Mouse (Mus musculus): ENCODE data around the gene Ccdc126. TPM values are rescaled to one million over a fixed set of nuclear protein-coding genes. Genes with fewer than 3 reads are reported as not detected.

Gene Ccdc126
- polyA plus RNA-seq, 1 experiment from 2014 or later = 7.0 TPM

- Histone ChIP-seq H3K36me3 (ENCODE audit: control insufficient read depth, insufficient read depth, low read length) (no peaks in the 10 kb centered on the region), H3K4me1 (ENCODE audit: control insufficient read depth, insufficient read depth, low read length) (no peaks in the 10 kb centered on the region), H3K9me3 (ENCODE audit: control insufficient read depth, low read length) (no peaks in the 10 kb centered on the region), H3K27ac (ENCODE audit: low read depth, low read length) (no peak overlapping the region), H3K9ac (ENCODE audit: low read length) (no peak overlapping the region), H3K4me3 (ENCODE audit: low read depth, low read length) (no peak overlapping the region), H3K27me3 (ENCODE audit: control insufficient read depth, insufficient read depth, low read length) (no peaks in the 10 kb centered on the region), H3K4me2 (ENCODE audit: low read depth) (no peak overlapping the region)
- no peak for DNase-seq (ENCODE audit: low spot score)
- 74% methylated on average over 5 of the region's 5 CpGs for WGBS
- no peak for ATAC-seq (ENCODE audit: insufficient read depth, low FRiP score, low TSS enrichment)
These were observed 12.4 kb downstream of the Ccdc126 start for GRCm38 (mm10) chr6:49331369-49332059.

- Histone ChIP-seq H3K27ac (ENCODE audit: low read depth, low read length) (no peak overlapping the region), H3K9me3 (ENCODE audit: control insufficient read depth, low read length) (no peaks in the 10 kb centered on the region), H3K36me3 (ENCODE audit: control insufficient read depth, insufficient read depth, low read length) (no peaks in the 10 kb centered on the region), H3K4me3 (ENCODE audit: low read depth, low read length) (no peak overlapping the region), H3K27me3 (ENCODE audit: control insufficient read depth, insufficient read depth, low read length) (no peaks in the 10 kb centered on the region), H3K4me1 (ENCODE audit: control insufficient read depth, insufficient read depth, low read length) (no peaks in the 10 kb centered on the region), H3K9ac (ENCODE audit: low read length) (no peak overlapping the region), H3K4me2 (ENCODE audit: low read depth) (no peak overlapping the region)
- ATAC-seq (ENCODE audit: insufficient read depth, low FRiP score, low TSS enrichment) (no peak), DNase-seq (ENCODE audit: low spot score) (no peak)
- WGBS = 75% methylated on average over 13 of the region's 13 CpGs
These were observed 12.9 kb downstream of the Ccdc126 start for GRCm38 (mm10) chr6:49332060-49332370.

GRCm38 (mm10) chr6:49338566-49338965 is 19.5 kb downstream of the Ccdc126 start:
- Histone ChIP-seq H3K27me3 (ENCODE audit: control insufficient read depth, insufficient read depth, low read length) (no peaks in the 10 kb centered on the region), H3K9me3 (ENCODE audit: control insufficient read depth, low read length) (no peaks in the 10 kb centered on the region), H3K4me3 (ENCODE audit: low read depth, low read length) (no peak overlapping the region), H3K27ac (ENCODE audit: low read depth, low read length) (no peak overlapping the region), H3K4me1 (ENCODE audit: control insufficient read depth, insufficient read depth, low read length) (0 out of 2 replicates have a peak, but pooled peaks cover 3% of the 10 kb centered on the region), H3K9ac (ENCODE audit: low read length) (no peak overlapping the region), H3K36me3 (ENCODE audit: control insufficient read depth, insufficient read depth, low read length) (no peaks in the 10 kb centered on the region), H3K4me2 (ENCODE audit: low read depth) (no peak overlapping the region)
- WGBS = 8% methylated on average over 9 of the region's 9 CpGs
- peak; percentile 18 for DNase-seq (ENCODE audit: low spot score)
- no peak for ATAC-seq (ENCODE audit: insufficient read depth, low FRiP score, low TSS enrichment)

GRCm38 (mm10) chr6:49339145-49339544 is 20.1 kb downstream of the Ccdc126 start:
- Histone ChIP-seq H3K9me3 (ENCODE audit: control insufficient read depth, low read length) (no peaks in the 10 kb centered on the region), H3K36me3 (ENCODE audit: control insufficient read depth, insufficient read depth, low read length) (no peaks in the 10 kb centered on the region), H3K4me1 (ENCODE audit: control insufficient read depth, insufficient read depth, low read length) (0 out of 2 replicates have a peak, but pooled peaks cover 3% of the 10 kb centered on the region), H3K27ac (ENCODE audit: low read depth, low read length) (no peak overlapping the region), H3K4me2 (ENCODE audit: low read depth) (no peak overlapping the region), H3K9ac (ENCODE audit: low read length) (no peak overlapping the region), H3K4me3 (ENCODE audit: low read depth, low read length) (no peak overlapping the region), H3K27me3 (ENCODE audit: control insufficient read depth, insufficient read depth, low read length) (no peaks in the 10 kb centered on the region)
- 24% methylated on average over 6 of the region's 6 CpGs for WGBS
- ATAC-seq (ENCODE audit: insufficient read depth, low FRiP score, low TSS enrichment) (no peak), DNase-seq (ENCODE audit: low spot score) (no peak)

GRCm38 (mm10) chr6:49343737-49344469 is 24.8 kb downstream of the Ccdc126 start:
- Histone ChIP-seq H3K4me1 (ENCODE audit: control insufficient read depth, insufficient read depth, low read length) (0 out of 2 replicates have a peak, but pooled peaks cover 2% of the 10 kb centered on the region), H3K4me2 (ENCODE audit: low read depth) (no peak overlapping the region), H3K9me3 (ENCODE audit: control insufficient read depth, low read length) (no peaks in the 10 kb centered on the region), H3K27me3 (ENCODE audit: control insufficient read depth, insufficient read depth, low read length) (no peaks in the 10 kb centered on the region), H3K27ac (ENCODE audit: low read depth, low read length) (no peak overlapping the region), H3K36me3 (ENCODE audit: control insufficient read depth, insufficient read depth, low read length) (no peaks in the 10 kb centered on the region), H3K4me3 (ENCODE audit: low read depth, low read length) (no peak overlapping the region), H3K9ac (ENCODE audit: low read length) (no peak overlapping the region)
- DNase-seq (ENCODE audit: low spot score) (no peak), ATAC-seq (ENCODE audit: insufficient read depth, low FRiP score, low TSS enrichment) (no peak)
- WGBS = 87% methylated on average over 14 of the region's 14 CpGs

- Histone ChIP-seq H3K4me1 (ENCODE audit: control insufficient read depth, insufficient read depth, low read length) (no peaks in the 10 kb centered on the region), H3K4me2 (ENCODE audit: low read depth) (no peak overlapping the region), H3K27me3 (ENCODE audit: control insufficient read depth, insufficient read depth, low read length) (no peaks in the 10 kb centered on the region), H3K36me3 (ENCODE audit: control insufficient read depth, insufficient read depth, low read length) (no peaks in the 10 kb centered on the region), H3K9ac (ENCODE audit: low read length) (no peak overlapping the region), H3K4me3 (ENCODE audit: low read depth, low read length) (no peak overlapping the region), H3K27ac (ENCODE audit: low read depth, low read length) (no peak overlapping the region), H3K9me3 (ENCODE audit: control insufficient read depth, low read length) (no peaks in the 10 kb centered on the region)
- DNase-seq (ENCODE audit: low spot score) = no peak
- WGBS = 93% methylated on average over 7 of the region's 7 CpGs
- no peak for ATAC-seq (ENCODE audit: insufficient read depth, low FRiP score, low TSS enrichment)
These were observed 30.8 kb downstream of the Ccdc126 start for GRCm38 (mm10) chr6:49349826-49350225.

- DNase-seq (ENCODE audit: low spot score) (no peak), ATAC-seq (ENCODE audit: insufficient read depth, low FRiP score, low TSS enrichment) (no peak)
- no peak overlapping the region for H3K9ac ChIP-seq (ENCODE audit: low read length)
- H3K27ac ChIP-seq (ENCODE audit: low read depth, low read length) = no peak overlapping the region
- H3K4me1 ChIP-seq (ENCODE audit: control insufficient read depth, insufficient read depth, low read length) = no peaks in the 10 kb centered on the region
- H3K9me3 ChIP-seq (ENCODE audit: control insufficient read depth, low read length) = no peaks in the 10 kb centered on the region
- H3K27me3 ChIP-seq (ENCODE audit: control insufficient read depth, insufficient read depth, low read length) = no peaks in the 10 kb centered on the region
- WGBS = 96% methylated on average over 3 of the region's 3 CpGs
- H3K4me3 ChIP-seq (ENCODE audit: low read depth, low read length) = no peak overlapping the region
- H3K36me3 ChIP-seq (ENCODE audit: control insufficient read depth, insufficient read depth, low read length) = no peaks in the 10 kb centered on the region
- H3K4me2 ChIP-seq (ENCODE audit: low read depth) = no peak overlapping the region
These were observed 35.5 kb downstream of the Ccdc126 start for GRCm38 (mm10) chr6:49354613-49355012.

- H3K27ac ChIP-seq (ENCODE audit: low read depth, low read length) = no peak overlapping the region
- no peaks in the 10 kb centered on the region for H3K27me3 ChIP-seq (ENCODE audit: control insufficient read depth, insufficient read depth, low read length)
- H3K36me3 ChIP-seq (ENCODE audit: control insufficient read depth, insufficient read depth, low read length) = no peaks in the 10 kb centered on the region
- no peaks in the 10 kb centered on the region for H3K9me3 ChIP-seq (ENCODE audit: control insufficient read depth, low read length)
- no peak overlapping the region for H3K4me2 ChIP-seq (ENCODE audit: low read depth)
- ATAC-seq (ENCODE audit: insufficient read depth, low FRiP score, low TSS enrichment) (no peak), DNase-seq (ENCODE audit: low spot score) (no peak)
- 67% methylated on average over 4 of the region's 4 CpGs for WGBS
- H3K4me1 ChIP-seq (ENCODE audit: control insufficient read depth, insufficient read depth, low read length) = no peaks in the 10 kb centered on the region
- H3K4me3 ChIP-seq (ENCODE audit: low read depth, low read length) = no peak overlapping the region
- no peak overlapping the region for H3K9ac ChIP-seq (ENCODE audit: low read length)
These were observed 36.1 kb downstream of the Ccdc126 start for GRCm38 (mm10) chr6:49355171-49355570.

GRCm38 (mm10) chr6:49360420-49360819 is 41.3 kb downstream of the Ccdc126 start:
- Histone ChIP-seq H3K9ac (ENCODE audit: low read length) (no peak overlapping the region), H3K4me1 (ENCODE audit: control insufficient read depth, insufficient read depth, low read length) (no peaks in the 10 kb centered on the region), H3K4me3 (ENCODE audit: low read depth, low read length) (no peak overlapping the region), H3K27me3 (ENCODE audit: control insufficient read depth, insufficient read depth, low read length) (no peaks in the 10 kb centered on the region), H3K27ac (ENCODE audit: low read depth, low read length) (no peak overlapping the region), H3K36me3 (ENCODE audit: control insufficient read depth, insufficient read depth, low read length) (no peaks in the 10 kb centered on the region), H3K4me2 (ENCODE audit: low read depth) (no peak overlapping the region), H3K9me3 (ENCODE audit: control insufficient read depth, low read length) (no peaks in the 10 kb centered on the region)
- ATAC-seq (ENCODE audit: insufficient read depth, low FRiP score, low TSS enrichment) = no peak
- no peak for DNase-seq (ENCODE audit: low spot score)

Measured in neural tube, embryonic 11.5 days (tissue).